Mouse (Mus musculus) forebrain, embryonic 16.5 days (tissue): ENCODE results near the gene Senp3. TPM values are rescaled to one million over a fixed set of nuclear protein-coding genes. Genes with fewer than 3 reads are reported as not detected.
"Not testable (repeated sequence)": the region's sequence is repeated elsewhere in the genome, so short reads cannot be mapped to it uniquely, and the experiment has no call there.

Experiments
- ATAC-seq: fragments of 200-750 bp; cut with Nextera tagmentation; 2 replicates; pipeline ENCODE4 v1.8.0; 2017; ENCODE audit warnings: mild to moderate bottlenecking, moderate library complexity
- H3K27ac ChIP-seq: fragments of 300-500 bp; sonication (generic); 2 replicates; pipeline ENCODE4 v1.5.1; 2014; ENCODE audit warnings: low read length, control low read depth
- H3K27me3 ChIP-seq: fragments of 300-500 bp; sonication (generic); replicated peaks from 2 replicates; pipeline ENCODE4 v1.6.1; 2014; ENCODE audit warnings: low read length; ENCODE audit not compliant: control insufficient read depth, insufficient read depth
- H3K36me3 ChIP-seq: fragments of 300-500 bp; sonication (generic); 2 replicates; pipeline ENCODE4 v1.6.1; 2014; ENCODE audit not compliant: control insufficient read depth, insufficient read depth
- H3K4me1 ChIP-seq: fragments of 300-500 bp; sonication (generic); replicated peaks from 2 replicates; pipeline ENCODE4 v1.6.1; 2014; ENCODE audit warnings: low read length; ENCODE audit not compliant: control insufficient read depth, insufficient read depth
- H3K4me2 ChIP-seq: fragments of 300-500 bp; sonication (generic); 2 replicates; pipeline ENCODE4 v1.6.1; 2014; ENCODE audit warnings: mild to moderate bottlenecking, low read length, control low read depth
- H3K4me3 ChIP-seq: fragments of 300-500 bp; sonication (generic); replicated peaks from 2 replicates; pipeline ENCODE4 v1.5.1; 2014; ENCODE audit warnings: mild to moderate bottlenecking, low read length, control low read depth
- H3K9ac ChIP-seq: fragments of 300-500 bp; sonication (generic); replicated peaks from 2 replicates; pipeline ENCODE4 v1.6.1; 2014; ENCODE audit warnings: low read depth, low read length, control low read depth
- H3K9me3 ChIP-seq: fragments of 300-500 bp; sonication (generic); 2 replicates; pipeline ENCODE4 v1.6.1; 2016; ENCODE audit warnings: low read length; ENCODE audit not compliant: control insufficient read depth
- WGBS: fragments of 180-500 bp; shearing (Covaris S2); extraction: QIAGEN DNeasy Blood & Tissue Kit; methylation state at CpG from one replicate; pipeline ENCODE4 v1.1.7; 2014; 5-methylcytosine and 5-hydroxymethylcytosine counted together
- polyA plus RNA-seq: library from polyadenylated mRNA; unstranded; fragments of >200 nt; fragmentation: Nextera tagmentation; extraction: Ambion mirVana; gene quantifications from 2 replicates; pipeline ENCODE4 v1.2.1, GENCODE M21; 2015

Gene Senp3
- 97.0 and 115 TPM in 2 replicates for polyA plus RNA-seq

DNA sequence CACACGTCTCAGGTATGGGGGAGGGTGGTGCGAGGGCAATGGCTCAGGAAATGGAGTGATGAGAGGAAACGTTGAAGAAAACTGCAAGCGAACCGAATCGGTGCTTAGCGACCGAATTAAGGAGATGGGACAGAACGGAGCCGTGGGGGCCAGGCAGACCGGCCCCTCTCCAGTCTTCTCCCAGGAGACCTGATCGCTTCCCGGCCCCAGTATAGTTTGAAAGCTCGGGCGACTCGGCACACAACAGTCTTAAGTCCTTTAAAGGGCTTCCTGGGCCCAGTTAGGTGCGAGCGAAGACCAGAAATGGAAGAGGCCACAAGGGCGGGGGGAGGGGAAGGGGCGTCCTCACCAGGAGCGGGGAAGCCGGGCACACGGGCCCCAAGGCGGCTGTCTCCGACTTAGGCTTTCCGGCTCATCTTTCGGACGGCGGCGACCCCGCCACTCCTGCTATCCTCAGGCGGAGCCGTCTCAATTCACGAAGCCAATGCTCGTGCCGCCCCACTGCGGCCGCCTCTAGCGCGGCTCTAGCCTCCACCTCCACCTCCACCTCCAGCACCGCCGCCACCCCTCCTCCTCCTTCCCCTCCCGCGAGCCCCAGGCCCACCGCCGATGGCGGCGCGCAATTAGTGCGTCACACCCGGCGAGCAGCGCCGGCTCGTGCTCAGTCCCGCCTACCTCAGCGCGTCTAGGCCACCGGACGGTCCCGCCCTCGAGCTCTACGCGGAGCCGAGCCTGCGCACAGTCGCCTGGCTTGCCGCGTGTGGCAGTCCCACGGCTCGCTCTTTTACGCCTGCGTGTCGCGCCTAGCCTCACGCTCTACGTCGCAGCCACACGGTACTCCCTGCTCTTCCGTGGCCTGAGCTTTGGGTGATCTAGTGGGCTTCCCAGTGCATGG is at the start of gene Senp3:
TSS of gene Senp3 (minus strand) at position 771 of the 895 bp plus-strand sequence.
- Histone ChIP-seq H3K27me3 (no peaks in the 10 kb centered on the region), H3K4me1 (peaks cover 45% of the 10 kb centered on the region), H3K9ac (peak within 1 kb of the TSS; percentile 88), H3K4me3 (peak within 1 kb of the TSS; percentile 88), H3K9me3 (no peaks in the 10 kb centered on the region), H3K4me2 (peak within 1 kb of the TSS; percentile 98), H3K27ac (peak within 1 kb of the TSS; percentile 97), H3K36me3 (peaks cover 9% of the 10 kb centered on the region; the same call in 1 of the 2 replicates)
- under 1% methylated on average over 75 of the region's 80 CpGs for WGBS
- peak; percentile 98 for ATAC-seq

DNA sequence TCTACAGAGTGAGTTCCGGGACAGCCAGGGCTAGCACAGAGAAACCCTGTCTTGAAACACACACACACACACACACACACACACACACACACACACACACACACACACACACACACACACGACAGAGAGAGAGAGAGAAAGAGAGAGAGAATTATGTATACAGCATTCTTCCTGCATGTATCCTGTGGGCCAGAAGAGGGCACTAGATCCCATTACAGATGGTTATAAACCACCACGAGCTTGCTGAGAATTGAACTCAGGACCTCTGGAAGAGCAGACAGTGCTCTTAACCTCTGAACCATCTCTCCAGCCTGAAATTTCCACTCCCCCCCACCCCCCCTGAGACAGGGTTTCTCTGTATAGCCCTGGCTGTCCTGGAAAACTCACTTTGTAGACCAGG is 49.5 kb upstream of the Senp3 start:
- not testable (repeated sequence) for H3K4me1 ChIP-seq, H3K9ac ChIP-seq, H3K4me3 ChIP-seq, ATAC-seq, H3K9me3 ChIP-seq, H3K27me3 ChIP-seq, H3K4me2 ChIP-seq, H3K27ac ChIP-seq
- 94% methylated on average over 2 of the region's 3 CpGs for WGBS
- peaks cover 20% of the 10 kb centered on the region for H3K36me3 ChIP-seq

DNA sequence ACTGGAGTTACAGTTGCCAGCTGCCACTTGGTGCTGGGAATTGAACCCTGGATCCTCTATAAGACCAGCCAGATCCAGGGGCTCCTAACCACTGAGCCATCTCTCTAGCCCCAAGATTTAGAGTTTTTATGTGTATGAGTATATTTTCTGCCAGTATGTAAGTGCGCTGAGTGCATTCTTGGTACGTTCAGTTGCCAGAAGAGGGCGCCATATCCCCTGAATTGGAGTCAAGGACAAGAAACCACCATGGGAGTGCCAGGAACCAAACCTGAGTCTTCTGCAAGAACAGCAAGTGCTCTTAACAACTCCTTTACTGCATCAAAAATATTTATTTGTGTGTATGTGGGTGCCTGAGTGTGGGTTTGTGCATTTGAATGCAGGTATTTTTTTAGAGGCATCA is 47.2 kb upstream of the Senp3 start:
- H3K4me3 ChIP-seq: no peak overlapping the region
- no peak for ATAC-seq
- H3K4me2 ChIP-seq: no peak overlapping the region
- H3K27me3 ChIP-seq: no peaks in the 10 kb centered on the region
- 18% methylated on average over 3 of the region's 3 CpGs for WGBS
- no peaks in the 10 kb centered on the region for H3K4me1 ChIP-seq
- no peaks in the 10 kb centered on the region for H3K9me3 ChIP-seq
- no peak overlapping the region for H3K9ac ChIP-seq
- H3K27ac ChIP-seq: no peak overlapping the region
- H3K36me3 ChIP-seq: peaks cover under 1% of the 10 kb centered on the region

DNA sequence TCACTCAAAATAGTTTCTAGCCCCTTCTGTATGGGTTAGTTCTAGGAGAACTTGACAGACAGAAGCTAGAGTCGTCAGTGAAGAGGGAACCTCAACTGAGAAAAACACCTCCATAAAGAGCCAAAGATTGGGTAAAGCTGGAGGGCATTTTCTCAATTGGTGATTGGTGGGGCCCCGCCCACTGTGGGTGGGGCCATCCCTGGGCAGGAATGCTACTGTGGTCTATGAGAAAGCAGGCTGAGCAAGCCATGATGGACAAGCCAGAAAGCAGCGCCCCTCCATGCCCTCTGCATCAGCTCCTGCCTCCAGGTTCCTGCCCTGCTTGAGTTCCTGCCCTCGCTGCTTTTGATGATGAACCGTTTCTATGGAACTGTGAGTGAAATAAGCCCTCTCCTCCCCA is 44.1 kb upstream of the Senp3 start:
- H3K9ac ChIP-seq: no peak overlapping the region
- no peak overlapping the region for H3K4me3 ChIP-seq
- H3K4me2 ChIP-seq: no peak overlapping the region
- ATAC-seq: no peak
- no peaks in the 10 kb centered on the region for H3K9me3 ChIP-seq
- no peaks in the 10 kb centered on the region for H3K27me3 ChIP-seq
- no peaks in the 10 kb centered on the region for H3K36me3 ChIP-seq
- no peaks in the 10 kb centered on the region for H3K4me1 ChIP-seq
- H3K27ac ChIP-seq: no peak overlapping the region
- 38% methylated on average over 5 of the region's 5 CpGs for WGBS

DNA sequence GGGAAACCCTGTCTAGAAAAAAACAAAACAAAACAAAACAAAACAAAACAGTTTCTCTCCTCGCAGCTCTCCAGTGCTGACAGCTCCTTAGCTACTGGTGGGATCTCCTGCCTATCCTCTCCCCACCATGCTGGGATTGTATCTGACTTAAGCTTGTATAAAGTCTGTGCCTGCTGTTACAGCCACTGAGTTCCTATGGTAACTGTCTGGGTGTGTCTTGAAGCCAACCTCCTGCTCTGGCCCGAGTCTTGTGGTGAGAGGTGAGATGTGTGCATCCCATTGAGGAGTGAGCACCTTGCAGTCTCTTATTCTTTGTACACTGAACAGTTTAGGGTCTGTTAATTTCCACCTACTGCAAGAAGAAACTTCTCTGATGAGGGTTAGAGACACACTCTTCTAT is 41.2 kb upstream of the Senp3 start:
- H3K4me2 ChIP-seq: no peak overlapping the region
- no peaks in the 10 kb centered on the region for H3K9me3 ChIP-seq
- H3K4me1 ChIP-seq: no peaks in the 10 kb centered on the region
- WGBS: 51% methylated on average over 2 of the region's 2 CpGs
- H3K27me3 ChIP-seq: no peaks in the 10 kb centered on the region
- H3K9ac ChIP-seq: no peak overlapping the region
- ATAC-seq: no peak
- H3K4me3 ChIP-seq: no peak overlapping the region
- no peak overlapping the region for H3K27ac ChIP-seq
- no peaks in the 10 kb centered on the region for H3K36me3 ChIP-seq

DNA sequence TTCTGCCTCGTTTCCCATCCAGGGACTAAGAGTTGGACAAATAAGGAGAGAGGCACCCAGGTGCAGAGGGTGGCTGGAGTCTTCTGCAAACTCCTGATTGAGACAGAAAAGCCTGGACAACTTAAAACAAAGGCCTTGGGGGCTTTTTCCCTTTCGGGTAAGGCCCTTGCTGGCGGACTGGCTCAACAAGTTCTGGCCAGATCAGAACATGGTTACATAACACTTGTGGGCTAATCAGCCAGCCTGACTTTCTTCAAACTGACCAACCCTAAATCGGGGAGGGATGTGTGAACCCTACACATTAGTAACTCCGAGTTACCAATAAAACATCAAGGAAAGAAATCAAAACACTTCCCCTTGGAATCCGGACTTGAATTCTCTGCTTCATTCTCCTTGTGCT is 39.0 kb upstream of the Senp3 start:
- H3K27me3 ChIP-seq: no peaks in the 10 kb centered on the region
- no peak overlapping the region for H3K4me3 ChIP-seq
- 81% methylated on average over 6 of the region's 6 CpGs for WGBS
- ATAC-seq: no peak
- H3K9me3 ChIP-seq: no peaks in the 10 kb centered on the region
- H3K4me1 ChIP-seq: no peaks in the 10 kb centered on the region
- H3K27ac ChIP-seq: no peak overlapping the region
- no peaks in the 10 kb centered on the region for H3K36me3 ChIP-seq
- no peak overlapping the region for H3K4me2 ChIP-seq
- no peak overlapping the region for H3K9ac ChIP-seq

DNA sequence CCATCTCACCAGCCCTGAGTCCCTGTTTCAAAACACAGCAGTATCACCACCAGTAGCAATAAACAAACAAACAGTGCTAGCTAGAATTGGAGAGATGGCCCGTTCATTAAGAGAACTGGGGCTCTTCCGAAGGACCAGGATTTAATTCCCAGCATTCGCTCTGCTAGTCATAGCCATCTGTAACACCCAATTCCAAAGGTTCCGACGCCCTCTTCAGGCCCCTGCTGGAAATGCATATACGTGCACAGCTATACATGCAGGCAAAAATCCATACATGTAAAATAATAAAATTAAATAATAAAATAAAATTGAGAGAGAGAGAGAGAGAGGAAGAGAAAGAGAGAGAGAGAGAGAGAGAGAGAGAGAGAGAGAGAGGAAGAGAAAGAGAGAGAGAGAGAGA is 37.5 kb upstream of the Senp3 start:
- H3K27me3 ChIP-seq: no peaks in the 10 kb centered on the region
- no peak overlapping the region for H3K27ac ChIP-seq
- no peaks in the 10 kb centered on the region for H3K36me3 ChIP-seq
- no peak overlapping the region for H3K4me3 ChIP-seq
- 70% methylated on average over 6 of the region's 6 CpGs for WGBS
- no peak overlapping the region for H3K9ac ChIP-seq
- H3K4me1 ChIP-seq: no peaks in the 10 kb centered on the region
- H3K4me2 ChIP-seq: no peak overlapping the region
- H3K9me3 ChIP-seq: no peaks in the 10 kb centered on the region
- ATAC-seq: no peak

DNA sequence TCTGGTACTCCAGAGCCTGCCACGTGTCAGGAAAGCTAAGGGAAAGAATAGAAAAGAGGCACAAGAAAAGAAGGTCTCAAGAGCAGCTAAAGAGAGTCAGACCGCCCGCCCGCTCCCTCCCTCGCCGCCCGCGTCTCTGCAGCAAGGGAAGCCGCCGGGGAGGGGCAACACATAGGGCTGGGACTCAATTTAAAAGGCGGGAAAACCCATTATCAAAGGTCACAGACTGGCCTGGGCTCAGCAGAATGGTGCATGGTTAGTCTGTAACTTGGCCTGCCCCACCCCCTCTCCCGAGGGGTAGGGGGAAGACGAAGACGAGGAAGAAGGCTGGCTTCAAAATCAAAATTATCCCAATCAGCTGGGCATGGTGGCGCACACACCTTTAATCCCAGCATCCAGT is 36.8 kb upstream of the Senp3 start:
- no peak for ATAC-seq
- Histone ChIP-seq H3K36me3 (no peaks in the 10 kb centered on the region), H3K27ac (no peak overlapping the region), H3K9ac (no peak overlapping the region), H3K27me3 (no peaks in the 10 kb centered on the region), H3K4me3 (no peak overlapping the region), H3K4me1 (no peaks in the 10 kb centered on the region), H3K9me3 (no peaks in the 10 kb centered on the region), H3K4me2 (no peak overlapping the region)
- WGBS: 25% methylated on average over 15 of the region's 15 CpGs

DNA sequence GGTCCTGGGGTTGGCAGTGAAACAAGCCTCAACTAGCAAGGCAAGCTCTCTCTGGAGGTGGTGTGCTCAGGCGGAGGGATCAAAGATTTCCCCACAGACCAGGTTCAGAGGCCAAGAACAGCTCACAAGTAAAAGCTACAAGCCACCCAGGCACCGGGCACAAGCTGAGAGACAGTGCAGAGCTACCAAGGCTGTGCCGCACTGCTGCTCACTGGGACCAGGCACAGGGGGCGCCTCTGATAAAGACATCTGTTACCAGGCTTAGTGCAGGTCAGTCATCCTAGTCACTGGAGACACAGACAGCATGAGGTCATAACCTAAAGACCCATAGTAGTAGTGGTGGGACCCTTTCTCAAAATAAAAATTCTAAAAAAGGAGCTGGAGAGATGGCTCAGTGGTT is 35.1 kb upstream of the Senp3 start:
- no peaks in the 10 kb centered on the region for H3K36me3 ChIP-seq
- 75% methylated on average over 4 of the region's 4 CpGs for WGBS

More for the DNA sequence above, 35.1 kb upstream of the Senp3 start:
- no peak overlapping the region for H3K9ac ChIP-seq
- no peak overlapping the region for H3K4me3 ChIP-seq
- H3K27me3 ChIP-seq: no peaks in the 10 kb centered on the region
- no peak for ATAC-seq
- no peaks in the 10 kb centered on the region for H3K9me3 ChIP-seq
- no peaks in the 10 kb centered on the region for H3K4me1 ChIP-seq
- no peak overlapping the region for H3K4me2 ChIP-seq
- H3K27ac ChIP-seq: no peak overlapping the region
